Mouse (Mus musculus) hindbrain, embryonic 12.5 days (tissue): ENCODE data around the gene Abcc6. TPM values are rescaled to one million over a fixed set of nuclear protein-coding genes. Genes with fewer than 3 reads are reported as not detected.

Experiments used
- ATAC-seq: fragments of 200-750 bp; cut with Nextera tagmentation; 2 replicates; pipeline ENCODE4 v1.8.0; 2017; ENCODE audit warnings: moderate TSS enrichment; ENCODE audit not compliant: low FRiP score
- H3K27ac ChIP-seq: fragments of 300-500 bp; sonication (generic); 2 replicates; pipeline ENCODE4 v1.5.1; 2016; ENCODE audit warnings: mild to moderate bottlenecking
- H3K27me3 ChIP-seq: fragments of 300-500 bp; sonication (generic); 2 replicates; pipeline ENCODE4 v1.6.1; 2016; ENCODE audit warnings: mild to moderate bottlenecking
- H3K36me3 ChIP-seq: fragments of 300-500 bp; sonication (generic); 2 replicates; pipeline ENCODE4 v1.6.1; 2016; ENCODE audit warnings: mild to moderate bottlenecking
- H3K4me1 ChIP-seq: fragments of 300-500 bp; sonication (generic); 2 replicates; pipeline ENCODE4 v1.6.1; 2016
- H3K4me2 ChIP-seq: fragments of 300-500 bp; sonication (generic); replicated peaks from 2 replicates; pipeline ENCODE4 v1.6.1; 2016; ENCODE audit warnings: mild to moderate bottlenecking
- H3K4me3 ChIP-seq: fragments of 300-500 bp; sonication (generic); 2 replicates; pipeline ENCODE4 v1.5.1; 2016; ENCODE audit warnings: mild to moderate bottlenecking
- H3K9ac ChIP-seq: fragments of 300-500 bp; sonication (generic); 2 replicates; pipeline ENCODE4 v1.6.1; 2016; ENCODE audit warnings: mild to moderate bottlenecking, moderate library complexity
- H3K9me3 ChIP-seq: fragments of 300-500 bp; sonication (generic); replicated peaks from 2 replicates; pipeline ENCODE4 v1.6.1; 2016; ENCODE audit warnings: mild to moderate bottlenecking
- WGBS: fragments of 180-500 bp; shearing (Covaris S2); methylation state at CpG from one replicate; pipeline ENCODE4 v1.1.7; 2016; 5-methylcytosine and 5-hydroxymethylcytosine counted together
- polyA plus RNA-seq: library from polyadenylated mRNA; unstranded; fragments of >200 nt; fragmentation: Nextera tagmentation; extraction: Ambion mirVana; gene quantifications from 2 replicates; pipeline ENCODE4 v1.2.1, GENCODE M21; 2016

Abcc6 gene
- 0.19 and 0.38 TPM in 2 replicates for polyA plus RNA-seq

GRCm38 (mm10) chr7:46030145-46030488 lies at the start of gene Abcc6:
TSS of gene Abcc6 (minus strand) at chr7:46030302.
- no peak for ATAC-seq
- H3K4me3 ChIP-seq = no peak within 1 kb of the TSS
- H3K4me2 ChIP-seq = peak within 1 kb of the TSS; percentile 26; the same call in 1 of the 2 replicates
- H3K9me3 ChIP-seq = no peaks in the 10 kb centered on the region
- H3K27ac ChIP-seq = no peak within 1 kb of the TSS
- H3K9ac ChIP-seq = no peak within 1 kb of the TSS
- no peaks in the 10 kb centered on the region for H3K36me3 ChIP-seq
- WGBS = 11% methylated on average over 11 of the region's 11 CpGs
- H3K4me1 ChIP-seq = peaks cover 12% of the 10 kb centered on the region
- peaks cover 5% of the 10 kb centered on the region; the same call in 1 of the 2 replicates for H3K27me3 ChIP-seq

DNA sequence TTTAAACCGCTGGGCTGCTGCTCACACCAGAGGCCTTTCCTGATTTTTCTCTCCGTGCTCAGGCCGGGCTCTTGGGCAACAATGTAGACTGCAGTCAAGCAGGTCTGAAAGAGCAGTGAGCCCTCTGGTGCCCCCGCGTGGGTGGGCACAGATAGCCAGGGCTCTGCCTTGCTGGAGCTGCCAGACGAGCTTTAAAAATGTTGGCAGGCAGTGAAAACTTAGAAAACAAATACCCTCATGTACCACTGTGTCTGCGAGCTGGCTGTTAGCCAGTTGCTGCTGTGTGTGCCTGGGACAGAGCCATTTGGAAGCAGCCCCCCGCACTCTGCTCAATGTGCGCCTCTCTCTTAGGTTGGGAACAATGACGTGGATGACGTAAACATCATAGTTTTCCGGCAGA lies 47.6 kb upstream of the Abcc6 start:
- Histone ChIP-seq H3K36me3 (peaks cover 86% of the 10 kb centered on the region), H3K27ac (no peak overlapping the region), H3K4me2 (no peak overlapping the region), H3K4me1 (no peaks in the 10 kb centered on the region), H3K9me3 (no peaks in the 10 kb centered on the region), H3K4me3 (no peak overlapping the region), H3K9ac (no peak overlapping the region), H3K27me3 (no peaks in the 10 kb centered on the region)
- ATAC-seq = no peak
- 89% methylated on average over 12 of the region's 12 CpGs for WGBS

DNA sequence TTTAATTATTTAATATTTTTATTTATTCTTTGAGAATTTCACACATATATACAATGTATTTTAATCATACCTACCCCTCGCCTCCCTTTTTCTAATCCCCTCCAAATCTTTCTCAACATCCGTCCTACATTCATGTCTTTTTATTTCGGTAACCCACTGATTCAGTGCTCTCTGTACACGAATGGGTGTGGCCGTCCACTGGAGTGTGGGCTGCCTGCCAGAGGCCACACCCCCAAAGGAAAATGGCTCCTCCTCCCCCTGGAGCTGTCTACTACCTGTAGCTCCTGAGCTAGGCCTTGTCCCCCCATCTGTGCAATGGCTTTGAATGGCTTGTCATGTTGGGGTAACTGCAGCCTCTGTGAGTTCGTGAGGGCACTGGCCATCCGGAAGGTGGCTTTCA lies 46.7 kb upstream of the Abcc6 start:
- Histone ChIP-seq H3K9ac (no peak overlapping the region), H3K4me3 (no peak overlapping the region), H3K36me3 (peaks cover 85% of the 10 kb centered on the region), H3K4me1 (no peaks in the 10 kb centered on the region), H3K27me3 (no peaks in the 10 kb centered on the region), H3K9me3 (no peaks in the 10 kb centered on the region), H3K27ac (no peak overlapping the region), H3K4me2 (no peak overlapping the region)
- 86% methylated on average over 7 of the region's 7 CpGs for WGBS
- no peak for ATAC-seq

GRCm38 (mm10) chr7:46068831-46069230 lies 38.7 kb upstream of the Abcc6 start:
- Histone ChIP-seq H3K9ac (no peak overlapping the region), H3K36me3 (peaks cover 92% of the 10 kb centered on the region)
- no peak for ATAC-seq

GRCm38 (mm10) chr7:46063296-46063695 lies 33.2 kb upstream of the Abcc6 start:
- H3K4me3 ChIP-seq = no peak overlapping the region
- no peaks in the 10 kb centered on the region for H3K4me1 ChIP-seq
- no peak for ATAC-seq
- no peaks in the 10 kb centered on the region for H3K9me3 ChIP-seq
- H3K4me2 ChIP-seq = no peak overlapping the region
- peaks cover 90% of the 10 kb centered on the region for H3K36me3 ChIP-seq
- 94% methylated on average over 6 of the region's 6 CpGs for WGBS
- H3K27ac ChIP-seq = no peak overlapping the region
- H3K27me3 ChIP-seq = no peaks in the 10 kb centered on the region
- no peak overlapping the region for H3K9ac ChIP-seq

More at GRCm38 (mm10) chr7:46068831-46069230, 38.7 kb upstream of the Abcc6 start:
- H3K27ac ChIP-seq = no peak overlapping the region
- no peaks in the 10 kb centered on the region for H3K4me1 ChIP-seq
- H3K9me3 ChIP-seq = no peaks in the 10 kb centered on the region
- H3K4me2 ChIP-seq = no peak overlapping the region
- WGBS = 94% methylated on average over 8 of the region's 8 CpGs
- H3K27me3 ChIP-seq = no peaks in the 10 kb centered on the region
- no peak overlapping the region for H3K4me3 ChIP-seq

DNA sequence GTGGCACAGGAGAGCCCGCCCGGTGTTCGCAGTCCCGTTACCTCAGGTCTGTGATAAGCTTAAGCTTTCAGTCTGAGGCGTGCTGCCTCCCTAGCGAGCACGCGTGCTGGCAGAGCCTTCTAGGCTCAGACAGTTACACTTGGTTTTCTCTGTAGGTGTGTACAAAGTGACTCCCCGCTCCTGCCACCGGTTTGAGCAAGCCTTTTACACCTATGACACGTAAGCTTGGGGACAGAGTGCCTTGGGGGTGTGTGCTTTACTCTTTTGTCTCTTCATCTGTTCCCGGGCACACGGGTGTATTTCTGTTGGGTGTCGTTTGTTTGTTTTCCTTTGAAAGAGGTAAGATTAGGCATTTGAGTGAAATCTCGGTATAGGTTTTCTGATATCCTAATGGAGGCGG lies 31.5 kb upstream of the Abcc6 start:
- 97% methylated on average over 16 of the region's 16 CpGs for WGBS
- no peak overlapping the region for H3K27ac ChIP-seq
- no peak overlapping the region for H3K9ac ChIP-seq
- H3K36me3 ChIP-seq = peaks cover 89% of the 10 kb centered on the region
- no peak overlapping the region for H3K4me2 ChIP-seq
- ATAC-seq = no peak
- H3K4me3 ChIP-seq = no peak overlapping the region
- H3K9me3 ChIP-seq = no peaks in the 10 kb centered on the region
- no peaks in the 10 kb centered on the region for H3K4me1 ChIP-seq
- no peaks in the 10 kb centered on the region for H3K27me3 ChIP-seq

DNA sequence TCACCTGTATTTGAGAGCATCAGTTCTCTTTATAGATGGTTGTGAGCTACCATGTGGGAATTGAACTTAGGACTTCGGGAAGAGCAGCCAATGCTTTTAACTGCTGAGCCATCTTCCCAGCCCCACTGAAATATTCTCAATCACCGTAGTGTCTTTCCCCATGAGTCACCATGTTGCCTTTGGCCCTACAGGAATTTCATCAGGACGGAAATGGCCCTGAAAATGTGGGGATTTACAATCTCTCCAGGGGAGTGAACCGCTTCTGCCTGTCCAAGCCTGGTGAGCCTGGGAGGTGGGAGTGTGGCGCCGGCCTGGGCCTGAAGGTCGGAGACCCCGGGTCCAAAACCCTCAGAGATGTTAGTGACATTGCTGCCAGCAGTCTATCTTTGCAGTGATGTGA lies 30.6 kb upstream of the Abcc6 start:
- Histone ChIP-seq H3K9me3 (no peaks in the 10 kb centered on the region), H3K4me3 (no peak overlapping the region), H3K27me3 (no peaks in the 10 kb centered on the region), H3K4me2 (no peak overlapping the region), H3K36me3 (peaks cover 90% of the 10 kb centered on the region), H3K4me1 (no peaks in the 10 kb centered on the region), H3K9ac (no peak overlapping the region), H3K27ac (no peak overlapping the region)
- WGBS = 93% methylated on average over 8 of the region's 8 CpGs
- ATAC-seq = no peak

GRCm38 (mm10) chr7:46058882-46059281 lies 28.8 kb upstream of the Abcc6 start:
- Histone ChIP-seq H3K9me3 (no peaks in the 10 kb centered on the region), H3K9ac (no peak overlapping the region), H3K4me3 (no peak overlapping the region), H3K36me3 (peaks cover 92% of the 10 kb centered on the region), H3K27ac (no peak overlapping the region), H3K4me1 (no peaks in the 10 kb centered on the region), H3K27me3 (no peaks in the 10 kb centered on the region), H3K4me2 (no peak overlapping the region)
- 90% methylated on average over 11 of the region's 11 CpGs for WGBS
- no peak for ATAC-seq

- Histone ChIP-seq H3K4me3 (no peak overlapping the region), H3K9me3 (no peaks in the 10 kb centered on the region), H3K36me3 (peaks cover 71% of the 10 kb centered on the region), H3K4me1 (no peaks in the 10 kb centered on the region), H3K27me3 (no peaks in the 10 kb centered on the region), H3K27ac (no peak overlapping the region), H3K9ac (no peak overlapping the region), H3K4me2 (no peak overlapping the region)
- 94% methylated on average over 3 of the region's 3 CpGs for WGBS
- ATAC-seq = no peak
Measured at GRCm38 (mm10) chr7:46053566-46053965, 23.5 kb upstream of the Abcc6 start.

DNA sequence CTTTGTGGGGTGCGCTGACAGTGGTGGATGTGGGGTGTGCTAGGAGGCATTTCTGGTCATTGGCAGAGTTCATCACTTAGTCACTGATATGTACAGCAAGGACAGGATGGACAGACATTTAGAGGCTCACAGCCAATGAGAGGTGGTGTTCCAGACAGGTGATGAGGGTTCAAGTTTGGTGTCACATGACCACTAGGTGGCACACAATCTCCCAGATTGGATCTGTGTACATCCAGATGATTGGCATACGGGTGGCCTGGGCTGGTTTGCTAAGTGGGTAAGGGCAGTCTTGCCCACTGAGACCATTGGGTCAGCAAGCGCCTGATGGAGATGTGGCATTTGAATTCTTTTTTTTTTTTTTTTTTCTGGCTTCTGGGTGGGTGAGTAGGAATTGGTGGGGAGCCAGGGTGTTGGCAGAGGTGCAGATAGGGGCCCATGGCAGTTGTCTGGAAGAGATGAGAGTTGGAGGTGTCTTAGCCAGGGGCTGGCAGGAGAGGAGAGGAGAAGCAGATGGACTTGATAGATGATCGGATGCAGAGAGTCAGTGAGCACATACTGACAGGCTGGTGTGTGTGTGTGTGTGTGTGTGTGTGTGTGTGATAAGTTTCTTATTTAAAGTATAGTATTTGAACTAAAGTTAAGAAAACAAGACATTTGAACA lies 22.2 kb upstream of the Abcc6 start:
- H3K4me3 ChIP-seq = no peak overlapping the region
- no peak overlapping the region for H3K27ac ChIP-seq
- H3K27me3 ChIP-seq = no peaks in the 10 kb centered on the region
- H3K9me3 ChIP-seq = no peaks in the 10 kb centered on the region
- WGBS = 90% methylated on average over 4 of the region's 4 CpGs
- ATAC-seq = no peak
- peaks cover 71% of the 10 kb centered on the region for H3K36me3 ChIP-seq
- H3K4me1 ChIP-seq = no peaks in the 10 kb centered on the region
- no peak overlapping the region for H3K9ac ChIP-seq
- no peak overlapping the region for H3K4me2 ChIP-seq

- Histone ChIP-seq H3K9ac (no peak overlapping the region), H3K4me2 (no peak overlapping the region), H3K36me3 (peaks cover 68% of the 10 kb centered on the region), H3K4me1 (no peaks in the 10 kb centered on the region), H3K4me3 (no peak overlapping the region), H3K9me3 (no peaks in the 10 kb centered on the region), H3K27me3 (no peaks in the 10 kb centered on the region), H3K27ac (no peak overlapping the region)
- no peak for ATAC-seq
- 77% methylated on average over 7 of the region's 7 CpGs for WGBS
Measured at GRCm38 (mm10) chr7:46049981-46050380, 19.9 kb upstream of the Abcc6 start.

GRCm38 (mm10) chr7:46047873-46048562 lies 17.9 kb upstream of the Abcc6 start:
- ATAC-seq = no peak
- no peaks in the 10 kb centered on the region for H3K9me3 ChIP-seq
- no peak overlapping the region for H3K4me3 ChIP-seq
- no peaks in the 10 kb centered on the region for H3K4me1 ChIP-seq
- H3K9ac ChIP-seq = no peak overlapping the region
- H3K4me2 ChIP-seq = no peak overlapping the region
- 93% methylated on average over 13 of the region's 13 CpGs for WGBS
- no peaks in the 10 kb centered on the region for H3K27me3 ChIP-seq
- H3K36me3 ChIP-seq = peaks cover 69% of the 10 kb centered on the region
- H3K27ac ChIP-seq = no peak overlapping the region

DNA sequence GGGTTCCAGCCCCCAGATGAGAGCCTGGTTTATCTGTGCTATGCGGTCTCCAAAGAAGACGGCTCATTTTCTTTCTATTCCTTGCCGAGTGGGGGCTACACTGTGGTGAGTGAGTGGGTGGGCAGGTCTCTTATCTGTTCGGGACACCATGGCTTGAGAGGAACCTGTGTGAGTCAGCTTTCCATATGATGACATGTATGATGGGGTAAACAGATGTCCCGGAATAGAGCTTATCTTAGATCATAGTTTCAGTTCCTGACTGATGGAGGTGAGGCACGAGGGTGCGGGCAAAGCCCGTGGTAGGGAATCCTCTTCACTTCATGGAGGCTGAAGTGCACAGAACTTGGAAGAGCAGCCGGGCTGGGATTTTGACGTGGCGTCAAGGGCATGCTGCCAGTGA lies 15.8 kb upstream of the Abcc6 start:
- WGBS = 94% methylated on average over 11 of the region's 11 CpGs
- no peaks in the 10 kb centered on the region for H3K4me1 ChIP-seq
- H3K4me2 ChIP-seq = no peak overlapping the region
- H3K9ac ChIP-seq = no peak overlapping the region
- no peaks in the 10 kb centered on the region for H3K27me3 ChIP-seq
- H3K9me3 ChIP-seq = no peaks in the 10 kb centered on the region
- H3K4me3 ChIP-seq = no peak overlapping the region
- peaks cover 81% of the 10 kb centered on the region for H3K36me3 ChIP-seq
- no peak overlapping the region for H3K27ac ChIP-seq
- no peak for ATAC-seq
